Mouse (Mus musculus) layer of hippocampus, adult 9-11 months (tissue): ENCODE measurements around the gene Cables2.

Source experiments
- DNase-seq: peaks from one replicate; pipeline ENCODE4 v3.0.0; 2022

Gene Cables2

GRCm38 (mm10) chr2:180222250-180222649 lies 51.0 kb downstream of the Cables2 start:
- DNase-seq = no peak

- no peak for DNase-seq
Observed at GRCm38 (mm10) chr2:180221051-180221450, 52.2 kb downstream of the Cables2 start.

- DNase-seq = no peak
Observed at GRCm38 (mm10) chr2:180220165-180220564, 53.1 kb downstream of the Cables2 start.

- no peak for DNase-seq
Observed at GRCm38 (mm10) chr2:180219145-180219943, 54.0 kb downstream of the Cables2 start.

GRCm38 (mm10) chr2:180218677-180219076 lies 54.6 kb downstream of the Cables2 start:
- DNase-seq = no peak

GRCm38 (mm10) chr2:180218241-180218640 lies 55.1 kb downstream of the Cables2 start:
- DNase-seq = no peak

- DNase-seq = no peak
Observed at GRCm38 (mm10) chr2:180217587-180217986, 55.7 kb downstream of the Cables2 start.

- no peak for DNase-seq
Observed at GRCm38 (mm10) chr2:180216921-180217320, 56.4 kb downstream of the Cables2 start.

GRCm38 (mm10) chr2:180215951-180216350 lies 57.3 kb downstream of the Cables2 start:
- DNase-seq = no peak

- DNase-seq = no peak
Observed at GRCm38 (mm10) chr2:180215011-180215461, 58.3 kb downstream of the Cables2 start.

- DNase-seq = no peak
Observed at GRCm38 (mm10) chr2:180214352-180214978, 58.8 kb downstream of the Cables2 start.

- DNase-seq = no peak
Observed at GRCm38 (mm10) chr2:180212255-180212654, 61.0 kb downstream of the Cables2 start.

GRCm38 (mm10) chr2:180208976-180209375 lies 64.3 kb downstream of the Cables2 start:
- DNase-seq = no peak
